Mouse (Mus musculus) right cerebral cortex, postnatal 14 days (tissue): ENCODE measurements at regions not wholly inside any gene's neighbourhood (a gene's known extent, or its start where the extent isn't known, plus 50 kb on each side); places are given as distances from the start of the nearest gene placed in this dataset.
A peak's percentile ranks its signal among the peaks of the same experiment; 100 is the strongest.

Experiments used
- DNase-seq: peaks from one replicate; pipeline ENCODE4 v3.0.0; 2022

- DNase-seq = no peak
Measured at GRCm38 (mm10) chr1:15155046-15155445, 938.1 kb downstream of the 4930444P10Rik start.

GRCm38 (mm10) chr1:15153952-15154351, 939.2 kb downstream of the 4930444P10Rik start:
- no peak for DNase-seq

GRCm38 (mm10) chr1:15143922-15144591, 949.1 kb downstream of the 4930444P10Rik start:
- DNase-seq = no peak

- no peak for DNase-seq
Measured at GRCm38 (mm10) chr1:15118462-15118861, 974.7 kb downstream of the 4930444P10Rik start.

- DNase-seq = no peak
Measured at GRCm38 (mm10) chr1:15111420-15111819, 981.7 kb downstream of the 4930444P10Rik start.

GRCm38 (mm10) chr1:15070331-15070730, 1022.8 kb downstream of the 4930444P10Rik start:
- DNase-seq = no peak

- DNase-seq = no peak
Measured at GRCm38 (mm10) chr1:15034047-15034446, 1059.1 kb downstream of the 4930444P10Rik start.

- DNase-seq = no peak
Measured at GRCm38 (mm10) chr1:15018460-15018779, 1074.7 kb downstream of the 4930444P10Rik start.

GRCm38 (mm10) chr1:15017689-15018459, 1075.3 kb downstream of the 4930444P10Rik start:
- no peak for DNase-seq

- no peak for DNase-seq
Measured at GRCm38 (mm10) chr1:15007663-15008344, 1085.3 kb downstream of the 4930444P10Rik start.

- DNase-seq = no peak
Measured at GRCm38 (mm10) chr1:14995348-14995747, 1097.8 kb downstream of the 4930444P10Rik start.

GRCm38 (mm10) chr1:14980093-14980711, 1112.9 kb downstream of the 4930444P10Rik start:
- DNase-seq = peak; percentile 39
